Mouse (Mus musculus) intestine, embryonic 16.5 days (tissue): ENCODE measurements at regions not wholly inside any gene's neighbourhood (a gene's known extent, or its start where the extent isn't known, plus 50 kb on each side); places are given as distances from the start of the nearest gene placed in this dataset.
A peak's percentile ranks its signal among the peaks of the same experiment; 100 is the strongest.
"Not testable (repeated sequence)": the region's sequence is repeated elsewhere in the genome, so short reads cannot be mapped to it uniquely, and the experiment has no call there.

Experiments used
- ATAC-seq: fragments of 200-750 bp; cut with Nextera tagmentation; 2 replicates; pipeline ENCODE4 v1.8.0; 2017; ENCODE audit warnings: moderate TSS enrichment, moderate library complexity
- H3K27ac ChIP-seq: fragments of 300-500 bp; sonication (generic); 2 replicates; pipeline ENCODE4 v1.5.1; 2014; ENCODE audit warnings: mild to moderate bottlenecking, low read length
- H3K27me3 ChIP-seq: fragments of 300-500 bp; sonication (generic); replicated peaks from 2 replicates; pipeline ENCODE4 v1.6.1; 2014; ENCODE audit warnings: low read length, control low read depth, mixed read lengths; ENCODE audit not compliant: control insufficient read depth, insufficient read depth
- H3K36me3 ChIP-seq: fragments of 300-500 bp; sonication (generic); 2 replicates; pipeline ENCODE4 v1.6.1; 2014; ENCODE audit warnings: low read length, control low read depth; ENCODE audit not compliant: control insufficient read depth, insufficient read depth
- H3K4me1 ChIP-seq: fragments of 300-500 bp; sonication (generic); 2 replicates; pipeline ENCODE4 v1.6.1; 2014; ENCODE audit warnings: low read length, control low read depth, mixed read lengths; ENCODE audit not compliant: control insufficient read depth, insufficient read depth
- H3K4me2 ChIP-seq: fragments of 300-500 bp; sonication (generic); 2 replicates; pipeline ENCODE4 v1.6.1; 2014; ENCODE audit warnings: low read depth, low read length, control low read depth
- H3K4me3 ChIP-seq: fragments of 300-500 bp; sonication (generic); 2 replicates; pipeline ENCODE4 v1.5.1; 2014; ENCODE audit warnings: mild to moderate bottlenecking, low read length
- H3K9ac ChIP-seq: fragments of 300-500 bp; sonication (generic); 2 replicates; pipeline ENCODE4 v1.6.1; 2014; ENCODE audit warnings: low read depth, low read length
- H3K9me3 ChIP-seq: fragments of 300-500 bp; sonication (generic); 2 replicates; pipeline ENCODE4 v1.6.1; 2016; ENCODE audit warnings: low read length, control low read depth; ENCODE audit not compliant: control insufficient read depth
- WGBS: fragments of 180-500 bp; shearing (Covaris S2); extraction: QIAGEN DNeasy Blood & Tissue Kit; methylation state at CpG from one replicate; pipeline ENCODE4 v1.1.7; 2014; 5-methylcytosine and 5-hydroxymethylcytosine counted together

- not testable (repeated sequence) for H3K9me3 ChIP-seq, H3K4me3 ChIP-seq, H3K9ac ChIP-seq, H3K4me2 ChIP-seq, H3K36me3 ChIP-seq, H3K27me3 ChIP-seq
- peaks cover 17% of the 10 kb centered on the region for H3K4me1 ChIP-seq
- WGBS, result 88% methylated on average over 1 of the region's 1 CpGs
- H3K27ac ChIP-seq, result peak overlapping the region; percentile 24; the same call in 1 of the 2 replicates
- peak; percentile 61 for ATAC-seq
Observed at GRCm38 (mm10) chr12:80055894-80056293, 56.9 kb downstream of the Zfp36l1 start.

GRCm38 (mm10) chr12:80055394-80055793 lies 57.4 kb downstream of the Zfp36l1 start:
- Histone ChIP-seq H3K27ac (peak overlapping the region; percentile 83), H3K9me3 (no peaks in the 10 kb centered on the region), H3K4me3 (no peak overlapping the region), H3K4me1 (peaks cover 12% of the 10 kb centered on the region), H3K4me2 (no peak overlapping the region), H3K36me3 (no peaks in the 10 kb centered on the region), H3K9ac (no peak overlapping the region), H3K27me3 (no peaks in the 10 kb centered on the region)
- ATAC-seq, result peak; percentile 81
- 38% methylated on average over 2 of the region's 2 CpGs for WGBS

DNA sequence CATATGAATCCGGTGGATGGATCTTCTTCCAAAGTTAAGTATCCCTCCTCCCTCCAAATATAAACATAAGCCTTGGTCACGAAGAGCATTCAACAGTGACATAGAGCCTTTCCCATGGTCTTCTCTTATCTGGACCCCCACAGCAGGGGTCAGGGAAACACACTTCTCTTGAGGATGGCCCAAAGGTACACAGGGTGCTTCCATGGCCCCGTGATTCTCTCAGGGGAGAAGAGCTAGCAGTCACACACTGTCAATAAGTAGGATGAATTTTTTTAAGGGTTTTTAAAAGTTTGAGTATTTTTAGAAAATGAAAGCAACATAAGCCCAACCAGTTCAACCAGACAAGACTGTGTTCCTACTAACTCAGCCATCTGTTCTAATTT lies 58.2 kb downstream of the Zfp36l1 start:
- Histone ChIP-seq H3K4me3 (no peak overlapping the region), H3K9ac (no peak overlapping the region), H3K36me3 (no peaks in the 10 kb centered on the region), H3K27me3 (no peaks in the 10 kb centered on the region), H3K9me3 (no peaks in the 10 kb centered on the region), H3K4me1 (peaks cover 8% of the 10 kb centered on the region), H3K27ac (peak overlapping the region; percentile 83), H3K4me2 (no peak overlapping the region)
- 71% methylated on average over 3 of the region's 3 CpGs for WGBS
- no peak for ATAC-seq

- 67% methylated on average over 9 of the region's 9 CpGs for WGBS
- no peaks in the 10 kb centered on the region for H3K27me3 ChIP-seq
- H3K4me3 ChIP-seq, result no peak overlapping the region
- no peaks in the 10 kb centered on the region for H3K9me3 ChIP-seq
- peaks cover 8% of the 10 kb centered on the region for H3K4me1 ChIP-seq
- H3K9ac ChIP-seq, result no peak overlapping the region
- no peak overlapping the region for H3K4me2 ChIP-seq
- no peaks in the 10 kb centered on the region for H3K36me3 ChIP-seq
- peak overlapping the region; percentile 83; the same call in 1 of the 2 replicates for H3K27ac ChIP-seq
- no peak for ATAC-seq
Observed at GRCm38 (mm10) chr12:80053902-80054654, 58.7 kb downstream of the Zfp36l1 start.

GRCm38 (mm10) chr12:80048215-80048979 lies 64.4 kb downstream of the Zfp36l1 start:
- no peaks in the 10 kb centered on the region for H3K27me3 ChIP-seq
- no peaks in the 10 kb centered on the region for H3K36me3 ChIP-seq
- H3K9ac ChIP-seq, result no peak overlapping the region
- no peaks in the 10 kb centered on the region for H3K9me3 ChIP-seq
- H3K4me3 ChIP-seq, result no peak overlapping the region
- no peak overlapping the region for H3K4me2 ChIP-seq
- no peak for ATAC-seq
- H3K4me1 ChIP-seq, result peaks cover 9% of the 10 kb centered on the region
- peak overlapping the region; percentile 29 for H3K27ac ChIP-seq
- WGBS, result 67% methylated on average over 4 of the region's 4 CpGs

DNA sequence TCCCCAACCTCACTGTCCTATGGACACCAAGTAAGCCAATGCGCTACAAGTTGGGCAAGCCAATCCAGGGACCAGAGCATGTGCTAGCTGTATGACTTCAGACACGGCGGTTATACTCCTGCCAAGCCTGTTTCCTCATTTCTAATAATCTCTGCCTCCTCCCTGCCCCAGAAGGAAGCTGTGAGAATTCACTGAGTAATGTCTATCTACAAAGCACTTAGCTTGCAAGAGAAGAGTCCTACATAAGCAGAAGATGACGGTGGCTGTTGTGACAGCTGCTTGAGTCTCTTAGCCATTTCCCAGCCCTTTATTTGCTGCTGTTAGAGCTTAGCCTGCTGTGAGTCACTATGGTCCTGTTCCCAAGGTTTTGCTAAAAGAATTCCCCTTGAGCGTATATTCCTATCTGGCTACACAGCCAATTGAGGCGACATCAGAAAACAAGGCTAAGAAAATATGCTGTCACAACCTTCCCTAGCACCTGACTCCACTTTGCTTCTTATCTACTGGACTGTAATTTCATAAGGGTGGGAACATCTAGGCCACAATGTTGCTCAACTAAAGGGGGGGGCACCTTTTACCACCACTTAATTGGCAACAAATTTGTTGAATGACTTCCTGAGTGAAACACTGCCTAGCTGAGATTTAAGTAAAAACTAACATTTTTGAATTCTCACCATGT lies 66.0 kb downstream of the Zfp36l1 start:
- H3K27ac ChIP-seq, result peak overlapping the region; percentile 62
- no peak overlapping the region for H3K4me3 ChIP-seq
- H3K9ac ChIP-seq, result no peak overlapping the region
- H3K9me3 ChIP-seq, result no peaks in the 10 kb centered on the region
- no peak overlapping the region for H3K4me2 ChIP-seq
- H3K27me3 ChIP-seq, result no peaks in the 10 kb centered on the region
- peak; percentile 80 for ATAC-seq
- H3K36me3 ChIP-seq, result no peaks in the 10 kb centered on the region
- 58% methylated on average over 6 of the region's 6 CpGs for WGBS
- peaks cover 9% of the 10 kb centered on the region for H3K4me1 ChIP-seq

DNA sequence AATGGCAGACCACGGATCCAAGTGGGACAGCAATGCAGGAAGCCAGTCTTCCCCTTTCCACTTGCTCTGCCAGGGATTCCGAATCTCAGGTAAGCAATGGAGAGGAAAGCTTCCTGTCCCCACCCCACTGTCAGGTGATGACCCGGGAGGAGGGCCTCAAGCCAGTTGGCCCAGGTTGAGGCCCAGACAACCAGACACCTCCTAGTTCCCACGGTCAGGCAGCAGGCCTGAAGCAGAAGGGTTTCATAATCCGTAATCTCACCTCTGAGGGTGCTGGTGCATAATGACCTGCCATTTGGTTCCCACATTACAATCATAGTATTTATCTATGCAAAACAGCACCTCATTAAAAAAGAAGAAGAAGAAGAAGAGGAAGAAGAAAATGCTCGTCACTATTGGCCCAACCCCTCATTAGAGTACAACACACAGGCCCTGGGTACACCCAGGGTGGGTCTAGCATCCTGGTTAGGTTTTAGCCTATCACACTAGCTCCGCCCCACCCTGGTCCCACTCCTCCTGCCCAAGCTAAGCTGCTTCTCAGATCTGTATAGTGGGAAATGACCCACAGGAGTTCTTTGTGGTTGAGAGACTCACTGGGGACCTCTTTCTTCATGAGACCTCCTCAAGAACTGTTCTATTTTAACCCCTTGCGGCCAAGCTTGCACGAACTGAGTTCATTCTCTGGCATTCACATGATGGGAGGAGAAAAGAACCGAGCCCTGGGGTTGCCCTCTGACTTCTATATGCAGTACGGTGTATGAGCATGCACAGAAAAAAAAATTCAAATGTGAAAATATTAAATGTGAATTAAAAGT lies 71.1 kb downstream of the Zfp36l1 start:
- H3K4me1 ChIP-seq, result peaks cover 9% of the 10 kb centered on the region; the same call in 1 of the 2 replicates
- WGBS, result 72% methylated on average over 11 of the region's 11 CpGs
- ATAC-seq, result peak; percentile 90
- no peaks in the 10 kb centered on the region for H3K27me3 ChIP-seq
- H3K9ac ChIP-seq, result no peak overlapping the region
- H3K9me3 ChIP-seq, result no peaks in the 10 kb centered on the region
- H3K4me3 ChIP-seq, result no peak overlapping the region
- no peak overlapping the region for H3K4me2 ChIP-seq
- H3K36me3 ChIP-seq, result no peaks in the 10 kb centered on the region
- peak overlapping the region; percentile 50 for H3K27ac ChIP-seq

GRCm38 (mm10) chr12:80041012-80041411 lies 71.8 kb downstream of the Zfp36l1 start:
- Histone ChIP-seq H3K4me2 (no peak overlapping the region), H3K9me3 (no peaks in the 10 kb centered on the region), H3K27ac (peak overlapping the region; percentile 50), H3K36me3 (no peaks in the 10 kb centered on the region), H3K27me3 (no peaks in the 10 kb centered on the region), H3K9ac (no peak overlapping the region), H3K4me3 (no peak overlapping the region), H3K4me1 (peaks cover 9% of the 10 kb centered on the region; the same call in 1 of the 2 replicates)
- ATAC-seq, result peak; percentile 16
- 77% methylated on average over 6 of the region's 6 CpGs for WGBS

- Histone ChIP-seq H3K27me3 (no peaks in the 10 kb centered on the region), H3K27ac (no peak overlapping the region), H3K4me1 (peaks cover 13% of the 10 kb centered on the region), H3K9ac (no peak overlapping the region), H3K9me3 (no peaks in the 10 kb centered on the region), H3K36me3 (no peaks in the 10 kb centered on the region), H3K4me2 (no peak overlapping the region), H3K4me3 (no peak overlapping the region)
- WGBS, result 80% methylated on average over 9 of the region's 9 CpGs
- no peak for ATAC-seq
Observed at GRCm38 (mm10) chr12:80040233-80040632, 72.6 kb downstream of the Zfp36l1 start.
